Mouse (Mus musculus): Measurements from ENCODE around the gene Rnf19b. TPM values are rescaled to one million over a fixed set of nuclear protein-coding genes. Genes with fewer than 3 reads are reported as not detected.
A peak's percentile ranks its signal among the peaks of the same experiment; 100 is the strongest.

Rnf19b gene
- polyA plus RNA-seq, 1 experiment from 2014 or later: 11.0 TPM

DNA sequence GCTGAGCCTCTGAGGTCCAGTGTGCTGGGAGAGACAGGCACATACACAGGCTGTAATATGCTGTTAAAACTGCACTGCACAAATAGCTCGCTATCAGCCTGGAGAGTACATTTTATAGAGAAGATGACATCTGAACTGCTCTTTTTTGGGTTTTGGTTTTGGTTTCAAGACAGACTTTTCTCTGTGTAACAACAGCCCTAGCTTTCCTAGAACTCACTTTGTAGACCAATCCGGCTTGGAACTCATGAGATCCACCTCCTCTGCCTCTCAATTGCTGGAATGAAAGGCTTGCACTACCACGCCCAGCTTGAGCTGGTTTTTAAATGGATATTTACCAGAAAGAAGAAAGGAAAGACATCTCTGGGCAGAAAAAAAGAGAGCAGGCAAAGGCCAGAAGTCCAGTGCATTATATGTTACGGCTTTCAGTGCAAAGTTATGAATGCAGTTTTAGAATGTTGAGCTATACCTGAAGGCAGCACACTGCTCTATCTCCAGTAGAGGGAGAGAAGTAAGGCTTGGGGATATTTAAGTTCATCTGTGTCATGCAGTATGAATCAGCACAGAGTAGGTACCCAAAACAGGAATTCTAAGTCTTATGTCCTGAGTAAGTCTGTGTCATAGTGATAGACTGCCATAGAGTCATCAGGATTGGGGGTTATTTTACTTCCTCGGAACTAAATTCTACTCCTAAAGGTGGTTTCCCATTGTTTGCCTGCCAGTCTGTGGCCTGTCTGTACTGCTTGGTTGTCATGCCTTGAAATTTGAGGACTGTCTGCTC, 9.8 kb downstream of the Rnf19b start:
- 73% methylated on average over 5 of the region's 5 CpGs for WGBS
- H3K27ac ChIP-seq (ENCODE audit: low read depth, low read length): no peak overlapping the region
- no peak for TF ChIP-seq CTCF (IDR thresholded peaks at IDR 0.05; ENCODE audit: low read depth)
- H3K4me2 ChIP-seq (replicated peaks; ENCODE audit: low read depth): no peak overlapping the region
- no peak overlapping the region for H3K4me3 ChIP-seq (ENCODE audit: low read depth, low read length)
- no peaks in the 10 kb centered on the region for H3K9me3 ChIP-seq (ENCODE audit: control insufficient read depth)
- no peaks in the 10 kb centered on the region for H3K27me3 ChIP-seq (replicated peaks; ENCODE audit: control insufficient read depth, insufficient read depth, low read length)
- no peak for ATAC-seq
- no peak overlapping the region for H3K9ac ChIP-seq (ENCODE audit: low read depth, low read length)
- H3K4me1 ChIP-seq (replicated peaks; ENCODE audit: control insufficient read depth, insufficient read depth, low read length): peaks cover 3% of the 10 kb centered on the region; the same call in 1 of the 2 replicates
- no peaks in the 10 kb centered on the region for H3K36me3 ChIP-seq (ENCODE audit: control insufficient read depth, insufficient read depth)

GRCm38 (mm10) chr4:129068848-129069247, 10.8 kb downstream of the Rnf19b start:
- ATAC-seq: no peak
- 86% methylated on average over 4 of the region's 4 CpGs for WGBS
- Histone ChIP-seq H3K9ac (ENCODE audit: low read depth, low read length) (no peak overlapping the region), H3K36me3 (ENCODE audit: control insufficient read depth, insufficient read depth) (no peaks in the 10 kb centered on the region), H3K27me3 (replicated peaks; ENCODE audit: control insufficient read depth, insufficient read depth, low read length) (no peaks in the 10 kb centered on the region), H3K27ac (ENCODE audit: low read depth, low read length) (no peak overlapping the region), H3K4me1 (replicated peaks; ENCODE audit: control insufficient read depth, insufficient read depth, low read length) (peaks cover 3% of the 10 kb centered on the region; the same call in 1 of the 2 replicates), H3K4me3 (ENCODE audit: low read depth, low read length) (no peak overlapping the region), H3K9me3 (ENCODE audit: control insufficient read depth) (no peaks in the 10 kb centered on the region), H3K4me2 (replicated peaks; ENCODE audit: low read depth) (no peak overlapping the region)
- TF ChIP-seq CTCF (IDR thresholded peaks at IDR 0.05; ENCODE audit: low read depth): no peak

GRCm38 (mm10) chr4:129079126-129079525, 21.1 kb downstream of the Rnf19b start:
- no peak for TF ChIP-seq CTCF (IDR thresholded peaks at IDR 0.05; ENCODE audit: low read depth)
- 93% methylated on average over 9 of the region's 9 CpGs for WGBS
- no peak for ATAC-seq
- Histone ChIP-seq H3K4me2 (replicated peaks; ENCODE audit: low read depth) (no peak overlapping the region), H3K4me1 (replicated peaks; ENCODE audit: control insufficient read depth, insufficient read depth, low read length) (no peaks in the 10 kb centered on the region; the same call in 1 of the 2 replicates), H3K9me3 (ENCODE audit: control insufficient read depth) (no peaks in the 10 kb centered on the region), H3K27me3 (replicated peaks; ENCODE audit: control insufficient read depth, insufficient read depth, low read length) (no peaks in the 10 kb centered on the region), H3K4me3 (ENCODE audit: low read depth, low read length) (no peak overlapping the region), H3K36me3 (ENCODE audit: control insufficient read depth, insufficient read depth) (peaks cover 68% of the 10 kb centered on the region), H3K9ac (ENCODE audit: low read depth, low read length) (no peak overlapping the region), H3K27ac (ENCODE audit: low read depth, low read length) (no peak overlapping the region)

GRCm38 (mm10) chr4:129081041-129081440, 23.0 kb downstream of the Rnf19b start:
- 87% methylated on average over 7 of the region's 7 CpGs for WGBS
- no peaks in the 10 kb centered on the region; the same call in 1 of the 2 replicates for H3K4me1 ChIP-seq (replicated peaks; ENCODE audit: control insufficient read depth, insufficient read depth, low read length)
- ATAC-seq: no peak
- H3K9ac ChIP-seq (ENCODE audit: low read depth, low read length): no peak overlapping the region
- TF ChIP-seq CTCF (IDR thresholded peaks at IDR 0.05; ENCODE audit: low read depth): no peak
- H3K36me3 ChIP-seq (ENCODE audit: control insufficient read depth, insufficient read depth): peaks cover 65% of the 10 kb centered on the region
- no peaks in the 10 kb centered on the region for H3K9me3 ChIP-seq (ENCODE audit: control insufficient read depth)
- no peaks in the 10 kb centered on the region for H3K27me3 ChIP-seq (replicated peaks; ENCODE audit: control insufficient read depth, insufficient read depth, low read length)
- H3K4me2 ChIP-seq (replicated peaks; ENCODE audit: low read depth): no peak overlapping the region
- no peak overlapping the region for H3K4me3 ChIP-seq (ENCODE audit: low read depth, low read length)
- no peak overlapping the region for H3K27ac ChIP-seq (ENCODE audit: low read depth, low read length)

DNA sequence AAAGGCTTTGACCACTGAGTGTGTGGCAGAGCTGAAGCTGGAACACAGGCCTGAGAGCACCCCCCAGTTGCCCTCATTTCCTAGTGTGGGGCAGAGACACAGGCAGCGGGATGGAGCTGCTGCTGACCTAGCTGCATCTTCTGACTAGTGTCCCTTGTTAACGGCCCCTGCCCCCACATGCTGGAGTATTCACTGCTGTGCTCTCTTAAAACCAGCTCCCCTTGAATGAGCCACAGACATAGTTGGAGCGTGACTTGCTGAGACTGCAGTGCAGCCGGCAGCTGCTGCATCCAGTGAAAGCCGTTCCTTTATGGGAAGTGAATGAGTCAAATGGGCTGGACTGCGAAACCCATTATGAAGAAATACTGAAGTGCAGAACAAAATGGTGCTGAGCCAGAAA, 23.4 kb downstream of the Rnf19b start:
- no peaks in the 10 kb centered on the region for H3K27me3 ChIP-seq (replicated peaks; ENCODE audit: control insufficient read depth, insufficient read depth, low read length)
- H3K9ac ChIP-seq (ENCODE audit: low read depth, low read length): no peak overlapping the region
- 0 out of 2 replicates have a peak overlapping the region, but pooled peaks have one; percentile 46 for H3K27ac ChIP-seq (ENCODE audit: low read depth, low read length)
- no peak overlapping the region for H3K4me3 ChIP-seq (ENCODE audit: low read depth, low read length)
- no peak for TF ChIP-seq CTCF (IDR thresholded peaks at IDR 0.05; ENCODE audit: low read depth)
- H3K4me2 ChIP-seq (replicated peaks; ENCODE audit: low read depth): no peak overlapping the region
- H3K9me3 ChIP-seq (ENCODE audit: control insufficient read depth): no peaks in the 10 kb centered on the region
- H3K36me3 ChIP-seq (ENCODE audit: control insufficient read depth, insufficient read depth): peaks cover 63% of the 10 kb centered on the region
- no peaks in the 10 kb centered on the region; the same call in 1 of the 2 replicates for H3K4me1 ChIP-seq (replicated peaks; ENCODE audit: control insufficient read depth, insufficient read depth, low read length)
- WGBS: 73% methylated on average over 6 of the region's 6 CpGs
- no peak for ATAC-seq

- no peak for ATAC-seq
- Histone ChIP-seq H3K4me2 (replicated peaks; ENCODE audit: low read depth) (no peak overlapping the region), H3K27ac (ENCODE audit: low read depth, low read length) (peak overlapping the region; percentile 46; the same call in 1 of the 2 replicates), H3K4me1 (replicated peaks; ENCODE audit: control insufficient read depth, insufficient read depth, low read length) (no peaks in the 10 kb centered on the region; the same call in 1 of the 2 replicates), H3K9ac (ENCODE audit: low read depth, low read length) (no peak overlapping the region), H3K4me3 (ENCODE audit: low read depth, low read length) (no peak overlapping the region), H3K27me3 (replicated peaks; ENCODE audit: control insufficient read depth, insufficient read depth, low read length) (no peaks in the 10 kb centered on the region), H3K9me3 (ENCODE audit: control insufficient read depth) (no peaks in the 10 kb centered on the region), H3K36me3 (ENCODE audit: control insufficient read depth, insufficient read depth) (peaks cover 59% of the 10 kb centered on the region)
- 46% methylated on average over 3 of the region's 3 CpGs for WGBS
- TF ChIP-seq CTCF (IDR thresholded peaks at IDR 0.05; ENCODE audit: low read depth): no peak
Measured at GRCm38 (mm10) chr4:129081939-129082338, 23.9 kb downstream of the Rnf19b start.
